ENCODE assay signal across 8 mouse cellular contexts in the genomic region with DNA sequence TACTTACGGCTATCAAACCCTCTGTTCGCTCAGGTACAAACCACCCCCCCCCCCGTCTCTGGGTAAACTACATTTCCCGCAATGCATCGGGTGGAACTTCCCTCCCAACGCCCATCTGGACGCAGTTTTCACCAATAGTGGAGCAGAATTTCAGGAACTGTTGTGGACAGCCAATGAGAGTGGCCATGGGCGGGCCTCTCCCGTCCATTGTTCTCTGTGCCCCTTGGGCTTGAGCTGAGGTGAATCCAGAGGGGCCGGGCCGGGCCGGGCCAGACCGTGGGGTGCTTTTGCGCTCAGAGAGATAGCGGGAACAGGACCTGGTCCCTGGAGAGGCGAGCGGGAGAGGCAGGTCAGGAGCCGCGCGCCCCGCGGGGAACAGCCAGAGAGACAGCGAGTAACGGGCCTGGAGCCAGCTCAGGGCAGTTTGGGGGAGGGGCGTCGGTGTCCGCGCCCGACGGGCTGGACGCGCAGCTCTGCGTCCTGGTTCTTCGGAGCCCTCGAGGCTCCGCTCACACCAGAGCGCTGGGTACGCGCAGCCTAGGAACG. TPM values are rescaled to one million over a fixed set of nuclear protein-coding genes. Genes with fewer than 3 reads are reported as not detected.
DNase-seq lines count a peak whose midpoint lies in the region; ATAC-seq lines count a peak whose summit lies in the region.

Gene Zscan2 (plus strand): TSS at position 192 of the 546 bp plus-strand sequence.

- no peaks in the 10 kb centered on the region for H3K36me3 ChIP-seq in hindbrain, embryonic 11.5 days (ENCODE audit: control insufficient read depth, insufficient read depth, low read length)

- peak; percentile 95 for DNase-seq in Muller cell, postnatal 12 days (ENCODE audit: inconsistent ontology term)
- peak; percentile 94 for DNase-seq in cerebellum, adult 9-11 months
- peak; percentile 89 to 93 for DNase-seq in frontal cortex, adult 2 months (ENCODE audit: extremely low spot score in 1 of 2, low spot score in 1 of 2)
- DNase-seq in hindbrain, embryonic 11.5 days (ENCODE audit: low spot score) = peak; percentile 91
- DNase-seq in layer of hippocampus, postnatal 10 days (ENCODE audit: low spot score in 2 of 2) = peak; percentile 85 to 88
- DNase-seq in lung, postnatal 10 days = peak; percentile 95
- DNase-seq in ovary, postnatal 36 days (ENCODE audit: low spot score) = peak; percentile 87
- DNase-seq in thymus, postnatal 25 days = peak; percentile 89

- H3K4me1 ChIP-seq in hindbrain, embryonic 11.5 days (replicated peaks; ENCODE audit: control insufficient read depth, insufficient read depth, low read length) = no peaks in the 10 kb centered on the region

- H3K9me3 ChIP-seq in hindbrain, embryonic 11.5 days (ENCODE audit: control insufficient read depth, low read length) = no peaks in the 10 kb centered on the region

- peak within 1 kb of the TSS; percentile 96 for H3K9ac ChIP-seq in hindbrain, embryonic 11.5 days (ENCODE audit: low read depth, low read length)

- H3K4me2 ChIP-seq in hindbrain, embryonic 11.5 days (replicated peaks; ENCODE audit: low read depth, low read length) = peak within 1 kb of the TSS; percentile 64

- no peaks in the 10 kb centered on the region for H3K27me3 ChIP-seq in hindbrain, embryonic 11.5 days (ENCODE audit: control insufficient read depth, insufficient read depth, low read length)

- peak; percentile 98 for ATAC-seq in hindbrain, embryonic 11.5 days (ENCODE audit: low FRiP score)

- 0% methylated on average over 40 of the region's 40 CpGs for WGBS in hindbrain, embryonic 11.5 days

- peak within 1 kb of the TSS; percentile 89 for H3K27ac ChIP-seq in hindbrain, embryonic 11.5 days (ENCODE audit: low read depth, low read length)

- H3K4me3 ChIP-seq in hindbrain, embryonic 11.5 days (ENCODE audit: low read depth, low read length) = peak within 1 kb of the TSS; percentile 86

RNA-seq across cellular contexts. Expression of gene Zscan2, which starts in this region (rescaled TPM):
- polyA plus RNA-seq in frontal cortex, adult 2 months (2012; rRNA removed) = 12.0 and 13.6 TPM in 2 replicates
- polyA plus RNA-seq in hindbrain, embryonic 11.5 days (2014; fragmentation: Nextera tagmentation; extraction: Ambion mirVana) = 4.5 and 4.8 TPM in 2 replicates
- total RNA-seq in layer of hippocampus, postnatal 10 days (2021) = 10 to 100 TPM; 13.5 to 14.4 TPM

Comparison
In these comparisons a context has a peak if more than half of its experiments do, and no peak if none do; other contexts are left out.
1. Peak in every context shown above with its lines: DNase-seq, ATAC-seq, H3K4me3 ChIP-seq and H3K27ac ChIP-seq.